Mouse (Mus musculus): ENCODE results near the gene Vangl2. TPM values are rescaled to one million over a fixed set of nuclear protein-coding genes. Genes with fewer than 3 reads are reported as not detected.
"Not testable (repeated sequence)": the region's sequence is repeated elsewhere in the genome, so short reads cannot be mapped to it uniquely, and the experiment has no call there.

Gene Vangl2
- polyA plus RNA-seq, 1 experiment from 2014 or later, result 2.3 TPM

GRCm38 (mm10) chr1:171992901-171993530 lies 35.2 kb downstream of the Vangl2 start:
- Histone ChIP-seq H3K27me3 (replicated peaks) (no peaks in the 10 kb centered on the region), H3K4me2 (no peak overlapping the region), H3K4me1 (peaks cover 14% of the 10 kb centered on the region), H3K27ac (no peak overlapping the region), H3K4me3 (no peak overlapping the region), H3K9me3 (replicated peaks) (no peaks in the 10 kb centered on the region), H3K36me3 (no peaks in the 10 kb centered on the region), H3K9ac (no peak overlapping the region)
- 66% methylated on average over 4 of the region's 4 CpGs for WGBS (ENCODE audit: insufficient replicate concordance)
- ATAC-seq, result no peak

- Histone ChIP-seq H3K36me3 (no peaks in the 10 kb centered on the region), H3K4me2 (no peak overlapping the region), H3K9ac (no peak overlapping the region), H3K27ac (no peak overlapping the region), H3K9me3 (replicated peaks) (no peaks in the 10 kb centered on the region), H3K4me3 (no peak overlapping the region), H3K4me1 (peaks cover 14% of the 10 kb centered on the region), H3K27me3 (replicated peaks) (no peaks in the 10 kb centered on the region)
- no peak for ATAC-seq
- WGBS (ENCODE audit: insufficient replicate concordance), result 63% methylated on average over 2 of the region's 2 CpGs
Measured at GRCm38 (mm10) chr1:171991883-171992282, 36.4 kb downstream of the Vangl2 start.

- H3K36me3 ChIP-seq, result no peaks in the 10 kb centered on the region
- no peak overlapping the region for H3K4me2 ChIP-seq
- H3K4me3 ChIP-seq, result no peak overlapping the region
- ATAC-seq, result no peak
- 76% methylated on average over 1 of the region's 1 CpGs for WGBS (ENCODE audit: insufficient replicate concordance)
- no peaks in the 10 kb centered on the region for H3K9me3 ChIP-seq (replicated peaks)
- no peaks in the 10 kb centered on the region for H3K4me1 ChIP-seq
- H3K27ac ChIP-seq, result no peak overlapping the region
- no peak overlapping the region for H3K9ac ChIP-seq
- no peaks in the 10 kb centered on the region for H3K27me3 ChIP-seq (replicated peaks)
Measured at GRCm38 (mm10) chr1:171984121-171984520, 44.1 kb downstream of the Vangl2 start.

GRCm38 (mm10) chr1:171983372-171984001 lies 44.8 kb downstream of the Vangl2 start:
- Histone ChIP-seq H3K27ac (no peak overlapping the region), H3K9me3 (replicated peaks) (no peaks in the 10 kb centered on the region), H3K36me3 (no peaks in the 10 kb centered on the region), H3K4me2 (no peak overlapping the region), H3K9ac (no peak overlapping the region), H3K4me1 (no peaks in the 10 kb centered on the region), H3K27me3 (replicated peaks) (no peaks in the 10 kb centered on the region), H3K4me3 (no peak overlapping the region)
- no peak for ATAC-seq
- 23% methylated on average over 3 of the region's 3 CpGs for WGBS (ENCODE audit: insufficient replicate concordance)

- H3K27me3 ChIP-seq (replicated peaks), result no peaks in the 10 kb centered on the region
- no peak overlapping the region for H3K4me3 ChIP-seq
- no peak for ATAC-seq
- no peaks in the 10 kb centered on the region for H3K9me3 ChIP-seq (replicated peaks)
- H3K27ac ChIP-seq, result no peak overlapping the region
- H3K4me2 ChIP-seq, result no peak overlapping the region
- H3K9ac ChIP-seq, result no peak overlapping the region
- 53% methylated on average over 4 of the region's 4 CpGs for WGBS (ENCODE audit: insufficient replicate concordance)
- no peaks in the 10 kb centered on the region for H3K4me1 ChIP-seq
- H3K36me3 ChIP-seq, result no peaks in the 10 kb centered on the region
Measured at GRCm38 (mm10) chr1:171982740-171983139, 45.5 kb downstream of the Vangl2 start.

GRCm38 (mm10) chr1:171982170-171982569 lies 46.1 kb downstream of the Vangl2 start:
- Histone ChIP-seq H3K4me2 (no peak overlapping the region), H3K36me3 (no peaks in the 10 kb centered on the region), H3K27me3 (replicated peaks) (no peaks in the 10 kb centered on the region), H3K9me3 (replicated peaks) (no peaks in the 10 kb centered on the region), H3K27ac (no peak overlapping the region), H3K9ac (no peak overlapping the region), H3K4me3 (no peak overlapping the region), H3K4me1 (no peaks in the 10 kb centered on the region)
- no peak for ATAC-seq
- 49% methylated on average over 5 of the region's 5 CpGs for WGBS (ENCODE audit: insufficient replicate concordance)

GRCm38 (mm10) chr1:171979969-171980730 lies 48.1 kb downstream of the Vangl2 start:
- 77% methylated on average over 13 of the region's 13 CpGs for WGBS (ENCODE audit: insufficient replicate concordance)
- H3K27me3 ChIP-seq (replicated peaks), result no peaks in the 10 kb centered on the region

GRCm38 (mm10) chr1:171977891-171978290 lies 50.4 kb downstream of the Vangl2 start:
- 73% methylated on average over 2 of the region's 2 CpGs for WGBS (ENCODE audit: insufficient replicate concordance)
- ATAC-seq, result no peak
- Histone ChIP-seq H3K4me1 (no peaks in the 10 kb centered on the region), H3K4me3 (no peak overlapping the region), H3K27me3 (replicated peaks) (no peaks in the 10 kb centered on the region), H3K27ac (no peak overlapping the region), H3K9me3 (replicated peaks) (no peaks in the 10 kb centered on the region), H3K9ac (no peak overlapping the region), H3K4me2 (no peak overlapping the region), H3K36me3 (no peaks in the 10 kb centered on the region)

More at GRCm38 (mm10) chr1:171979969-171980730, 48.1 kb downstream of the Vangl2 start:
- Histone ChIP-seq H3K9ac (no peak overlapping the region), H3K4me2 (no peak overlapping the region), H3K4me3 (no peak overlapping the region), H3K36me3 (no peaks in the 10 kb centered on the region), H3K4me1 (no peaks in the 10 kb centered on the region), H3K27ac (no peak overlapping the region), H3K9me3 (replicated peaks) (no peaks in the 10 kb centered on the region)
- no peak for ATAC-seq

- ATAC-seq, result no peak
- 80% methylated on average over 14 of the region's 14 CpGs for WGBS (ENCODE audit: insufficient replicate concordance)
- no peak overlapping the region for H3K4me2 ChIP-seq
- no peaks in the 10 kb centered on the region for H3K36me3 ChIP-seq
- H3K27me3 ChIP-seq (replicated peaks), result no peaks in the 10 kb centered on the region
- no peak overlapping the region for H3K9ac ChIP-seq
- H3K4me1 ChIP-seq, result no peaks in the 10 kb centered on the region
- H3K27ac ChIP-seq, result no peak overlapping the region
- H3K4me3 ChIP-seq, result no peak overlapping the region
- H3K9me3 ChIP-seq (replicated peaks), result no peaks in the 10 kb centered on the region
Measured at GRCm38 (mm10) chr1:171976826-171977539, 51.3 kb downstream of the Vangl2 start.

GRCm38 (mm10) chr1:171975831-171976230 lies 52.4 kb downstream of the Vangl2 start:
- Histone ChIP-seq H3K4me2 (no peak overlapping the region), H3K9ac (no peak overlapping the region), H3K36me3 (no peaks in the 10 kb centered on the region), H3K4me1 (no peaks in the 10 kb centered on the region), H3K4me3 (no peak overlapping the region), H3K9me3 (replicated peaks) (no peaks in the 10 kb centered on the region), H3K27me3 (replicated peaks) (no peaks in the 10 kb centered on the region), H3K27ac (no peak overlapping the region)
- WGBS (ENCODE audit: insufficient replicate concordance), result 73% methylated on average over 4 of the region's 4 CpGs
- ATAC-seq, result no peak

GRCm38 (mm10) chr1:171975377-171975776 lies 52.9 kb downstream of the Vangl2 start:
- Histone ChIP-seq H3K9me3 (replicated peaks) (no peaks in the 10 kb centered on the region), H3K27ac (no peak overlapping the region), H3K4me2 (no peak overlapping the region), H3K27me3 (replicated peaks) (no peaks in the 10 kb centered on the region), H3K4me1 (no peaks in the 10 kb centered on the region), H3K9ac (no peak overlapping the region), H3K4me3 (no peak overlapping the region), H3K36me3 (no peaks in the 10 kb centered on the region)
- ATAC-seq, result no peak
- 75% methylated on average over 9 of the region's 9 CpGs for WGBS (ENCODE audit: insufficient replicate concordance)

GRCm38 (mm10) chr1:171974361-171974760 lies 53.9 kb downstream of the Vangl2 start:
- H3K4me3 ChIP-seq; H3K9ac ChIP-seq; H3K36me3 ChIP-seq; H3K27ac ChIP-seq; H3K27me3 ChIP-seq (replicated peaks); H3K4me2 ChIP-seq; H3K4me1 ChIP-seq; H3K9me3 ChIP-seq (replicated peaks); ATAC-seq: not testable (repeated sequence)
- 71% methylated on average over 2 of the region's 2 CpGs for WGBS (ENCODE audit: insufficient replicate concordance)
